Mouse (Mus musculus) common myeloid progenitor, adult 5-6 weeks (primary cell): ENCODE results near the gene Rprd1b. TPM values are rescaled to one million over a fixed set of nuclear protein-coding genes. Genes with fewer than 3 reads are reported as not detected.

Source experiments
- ATAC-seq: replicated peaks from 2 replicates; pipeline ENCODE4 v1.8.0; 2016; ENCODE audit warnings: low read depth, mild to moderate bottlenecking, moderate TSS enrichment, inconsistent platforms; ENCODE audit not compliant: poor library complexity, severe bottlenecking
- total RNA-seq: library from RNA; stranded (forward); fragments of 200-1000, 187-1606 nt; gene quantifications from 2 replicates; pipeline ENCODE4 v1.2.3, GENCODE M21; 2017

Gene Rprd1b
- total RNA-seq, 1 experiment from 2014 or later, result 35.6 TPM

DNA sequence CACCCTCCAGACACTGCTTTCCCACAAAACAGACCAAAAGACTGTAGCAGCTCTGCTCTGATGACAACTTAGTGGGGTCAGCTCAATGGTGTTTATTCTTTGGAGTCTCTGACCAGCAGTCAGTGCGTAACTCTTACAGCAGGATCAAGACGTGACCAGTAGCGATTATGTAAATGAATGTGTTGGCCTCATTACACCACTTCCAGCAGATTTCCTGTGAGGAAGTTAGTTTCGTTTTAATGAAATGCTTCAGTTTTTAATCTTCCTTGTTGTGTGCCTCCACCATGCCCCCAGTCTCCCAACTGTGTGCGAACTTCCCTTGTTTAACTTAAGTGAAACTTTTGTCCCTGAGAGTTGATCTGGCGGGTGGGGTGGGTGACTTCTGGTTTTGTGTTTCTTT is 48.4 kb downstream of the Rprd1b start:
- ATAC-seq, result peak; percentile 59

DNA sequence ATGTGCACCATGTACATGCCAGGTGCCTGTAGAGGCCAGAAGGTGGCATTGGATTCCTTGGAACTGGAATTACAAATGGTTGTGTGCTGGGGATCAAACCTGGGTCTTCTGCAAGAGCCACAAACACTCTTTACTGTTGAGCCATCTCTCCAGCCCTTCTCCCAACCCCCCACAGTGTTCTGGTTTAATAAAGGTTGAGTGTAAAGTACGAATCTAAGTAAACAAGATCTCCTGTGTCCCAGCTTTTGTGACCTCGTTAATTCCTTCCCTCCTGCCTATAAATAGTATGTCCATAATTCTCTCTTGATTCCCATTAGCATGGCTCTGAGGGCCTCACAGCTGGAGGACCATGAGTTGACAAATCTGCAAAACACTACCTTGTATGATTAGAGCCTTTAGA is 49.7 kb downstream of the Rprd1b start:
- ATAC-seq, result no peak

DNA sequence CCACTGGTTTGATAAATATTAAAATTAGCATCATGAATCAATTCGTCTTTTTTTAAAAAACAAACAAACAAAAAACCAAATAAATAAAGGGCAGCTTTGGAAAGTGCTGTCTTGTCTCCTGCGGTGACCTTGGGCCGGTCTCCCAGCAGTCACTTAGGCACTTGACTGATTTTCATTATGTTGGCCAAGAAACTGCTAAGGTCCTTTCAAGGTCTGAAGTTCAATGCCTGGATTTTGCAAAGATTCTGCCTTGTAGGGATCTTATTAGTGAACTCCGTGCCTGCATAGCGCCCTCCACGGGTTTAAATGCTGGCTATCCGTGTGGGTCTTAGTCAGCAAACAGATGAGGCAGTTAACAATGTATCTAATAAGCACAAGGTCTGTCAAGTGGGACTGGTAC is 50.7 kb downstream of the Rprd1b start:
- ATAC-seq, result no peak

DNA sequence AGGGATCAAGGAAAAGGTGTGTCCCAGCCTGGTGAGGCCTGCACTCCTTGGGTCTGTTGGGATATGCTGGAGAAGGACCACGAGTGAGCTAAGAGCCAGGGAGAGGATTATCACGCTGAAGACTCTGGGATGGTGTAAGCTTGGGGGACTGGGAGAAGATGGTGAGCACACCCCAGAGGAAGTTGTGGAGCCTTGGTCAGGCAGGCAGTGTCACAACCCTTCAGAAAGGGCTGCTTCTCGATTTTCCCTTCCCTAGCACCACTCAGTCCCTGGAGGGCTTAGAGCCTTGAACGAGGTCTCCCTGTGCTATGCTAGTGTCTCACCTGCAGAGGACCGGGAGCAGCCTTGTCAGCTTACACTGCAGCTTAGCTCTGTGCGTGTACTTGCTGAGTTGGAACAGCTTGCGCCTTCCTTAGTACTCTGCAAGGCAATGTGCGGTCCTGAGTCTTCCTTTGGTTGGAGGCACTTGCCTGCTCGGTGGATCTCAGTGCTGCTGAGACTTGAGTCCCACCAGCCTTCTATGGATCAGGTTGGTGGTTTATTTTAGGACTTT is 51.6 kb downstream of the Rprd1b start:
- ATAC-seq, result peak; percentile 42

DNA sequence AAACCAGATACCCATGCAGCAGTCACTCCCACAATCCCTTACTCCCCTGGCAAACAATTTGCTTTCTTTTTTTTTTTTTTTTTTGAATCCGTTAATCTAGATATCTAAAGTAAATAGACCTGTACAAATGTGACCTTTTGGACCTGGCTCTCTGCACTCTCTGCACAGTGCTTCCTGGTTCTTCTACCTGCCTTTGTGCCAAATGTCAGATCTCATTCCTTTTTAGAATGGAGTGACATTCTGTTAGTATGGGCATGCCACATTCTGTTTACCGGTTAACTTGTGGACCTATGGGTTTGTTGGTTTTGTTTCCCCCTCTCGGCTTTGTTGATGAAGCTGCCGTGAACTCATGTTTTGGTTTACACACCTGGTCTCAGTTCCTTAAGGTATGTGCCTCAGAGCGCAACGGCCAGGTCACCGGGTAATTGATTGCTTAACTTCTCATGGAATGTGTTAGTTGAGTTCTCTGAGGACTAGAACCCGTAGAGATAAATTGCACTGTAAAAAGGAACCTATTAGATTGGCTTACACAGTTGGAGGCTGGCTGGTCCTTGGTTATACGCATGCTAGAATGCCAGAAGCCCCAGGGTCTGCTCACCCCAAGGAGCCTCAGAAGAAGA is 52.4 kb downstream of the Rprd1b start:
- ATAC-seq, result no peak

DNA sequence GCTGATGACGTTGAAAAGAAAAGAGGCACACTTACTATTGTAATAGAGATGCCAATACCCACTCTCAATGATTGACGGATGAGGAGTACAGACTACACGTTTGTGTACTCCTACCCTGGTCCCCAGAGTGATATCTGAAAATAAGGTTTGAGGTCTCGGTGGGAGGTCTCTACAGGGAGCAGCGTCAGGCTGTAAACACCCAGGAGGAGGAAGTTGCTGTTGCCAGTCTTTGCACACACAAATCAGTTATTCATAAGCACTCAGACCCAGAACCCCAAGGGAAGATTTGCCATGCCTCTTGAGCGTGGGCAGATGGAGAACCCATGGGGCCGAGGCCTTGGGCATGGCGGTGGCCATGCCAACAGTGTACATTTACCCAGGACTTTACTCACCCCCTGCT is 56.2 kb downstream of the Rprd1b start:
- ATAC-seq, result no peak

DNA sequence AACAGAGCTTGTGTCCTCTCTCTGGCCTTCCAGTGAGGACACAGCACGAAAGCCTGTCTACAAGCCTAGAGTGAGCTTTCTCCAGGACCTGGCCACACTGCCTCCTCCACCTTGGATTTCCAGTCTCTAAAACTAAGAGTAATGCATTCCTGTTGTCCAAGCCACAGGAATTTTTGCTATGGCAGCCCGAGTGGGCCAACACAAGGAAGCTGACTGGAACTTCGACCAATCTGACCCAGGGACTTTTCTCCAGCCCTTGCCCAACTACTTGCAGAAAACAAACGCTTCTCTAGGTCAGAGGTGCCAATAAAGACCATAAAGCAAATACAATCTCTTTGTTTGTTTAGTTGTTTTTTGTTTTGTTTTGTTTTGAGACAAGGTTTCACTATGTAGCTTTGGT is 61.8 kb downstream of the Rprd1b start:
- ATAC-seq, result no peak

DNA sequence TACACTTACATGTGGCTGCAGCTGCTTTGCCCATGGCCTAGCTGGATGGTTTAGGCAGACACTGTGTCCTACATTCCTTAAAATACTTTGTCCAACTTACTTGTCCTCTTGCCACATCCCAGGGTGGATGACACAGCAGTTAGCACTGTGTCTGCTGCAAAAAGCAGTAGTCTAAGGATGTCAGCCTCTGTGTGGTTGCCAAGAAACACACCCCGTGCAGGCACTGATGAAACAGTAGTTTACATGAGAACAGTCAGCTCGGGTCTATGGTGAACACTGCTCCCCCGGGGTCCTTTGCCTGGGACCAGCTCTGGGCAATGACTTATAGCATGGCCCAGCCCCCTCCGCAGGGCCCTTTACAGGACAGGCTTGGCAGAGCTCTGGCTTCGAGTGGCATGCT is 65.0 kb downstream of the Rprd1b start:
- peak; percentile 36; the same call in 1 of the 2 replicates for ATAC-seq

DNA sequence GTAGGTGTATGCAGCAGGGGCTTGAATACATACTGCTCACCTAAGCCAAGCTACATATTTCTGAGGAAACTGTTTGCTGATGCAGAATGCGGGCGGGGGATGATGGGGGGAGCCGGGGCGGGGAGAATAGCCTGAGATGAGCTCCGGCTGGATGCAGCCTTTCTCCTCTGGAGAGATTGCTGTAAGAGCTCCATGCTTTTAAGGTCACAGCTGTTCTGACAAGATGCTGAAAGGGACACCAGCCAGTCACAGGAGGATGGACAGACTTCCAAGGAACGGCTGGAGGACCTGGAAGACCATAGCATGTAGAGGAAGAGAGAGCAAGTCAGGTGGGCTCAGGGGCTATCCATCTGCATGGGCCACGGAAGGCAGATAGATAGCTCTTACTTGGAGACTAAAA is 66.0 kb downstream of the Rprd1b start:
- no peak for ATAC-seq

DNA sequence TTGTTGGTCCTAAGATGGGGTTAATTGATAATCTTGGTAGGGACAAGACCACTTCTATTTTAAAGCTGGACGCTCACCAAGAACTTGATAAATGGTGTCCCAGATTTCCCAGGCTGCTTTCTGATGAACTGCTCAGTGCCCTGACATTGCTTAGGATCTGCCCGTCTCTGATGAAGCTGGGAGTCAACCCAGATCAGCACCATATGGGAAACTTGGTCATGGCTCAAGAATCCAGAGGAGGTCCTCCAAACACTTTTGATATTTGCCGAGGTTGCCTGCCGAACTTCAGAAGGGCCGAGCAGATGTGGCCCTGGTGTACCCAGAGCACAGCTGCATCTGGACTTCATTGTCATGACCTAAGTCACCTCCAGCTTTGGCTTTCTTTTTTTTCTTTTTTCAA is 66.5 kb downstream of the Rprd1b start:
- ATAC-seq, result no peak

DNA sequence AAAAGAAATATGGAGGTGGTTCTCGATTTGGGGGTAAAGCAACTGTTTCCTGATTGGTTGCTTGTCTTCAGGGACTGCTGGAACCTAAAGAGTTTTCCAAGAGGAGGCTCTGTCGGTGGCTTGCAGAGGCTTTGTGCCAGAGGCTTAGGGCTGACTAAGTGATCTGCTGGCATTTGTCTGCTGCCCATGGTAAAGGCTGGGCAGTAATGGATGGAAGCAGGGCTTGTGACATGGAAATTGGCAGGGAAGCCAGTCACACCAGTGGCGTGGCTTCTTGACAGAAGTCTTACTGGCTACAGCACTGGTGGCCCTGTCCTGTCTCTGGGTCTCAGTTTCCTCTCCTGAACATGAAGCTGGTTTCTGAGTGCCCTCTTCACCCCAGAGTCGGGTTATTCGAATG is 68.8 kb downstream of the Rprd1b start:
- no peak for ATAC-seq

DNA sequence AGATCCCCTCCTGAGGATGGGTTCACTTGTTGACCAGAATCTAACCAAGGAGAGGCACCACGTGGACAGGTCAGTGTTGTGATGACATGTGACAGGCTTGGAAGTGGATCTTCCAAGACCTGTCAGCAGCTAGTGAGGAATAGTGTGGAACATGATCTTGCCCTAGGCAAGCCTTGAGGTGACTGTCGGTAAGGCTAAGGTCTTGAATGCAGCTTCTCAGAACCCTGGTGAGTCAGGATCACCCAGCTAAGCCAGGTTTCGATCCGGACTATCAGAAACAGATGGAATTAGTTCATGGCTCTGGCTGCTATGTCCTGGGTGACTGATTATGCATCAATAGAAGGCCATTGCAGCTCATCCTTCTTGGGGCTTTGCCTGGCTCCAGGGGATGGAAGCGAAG is 70.4 kb downstream of the Rprd1b start:
- ATAC-seq, result no peak

DNA sequence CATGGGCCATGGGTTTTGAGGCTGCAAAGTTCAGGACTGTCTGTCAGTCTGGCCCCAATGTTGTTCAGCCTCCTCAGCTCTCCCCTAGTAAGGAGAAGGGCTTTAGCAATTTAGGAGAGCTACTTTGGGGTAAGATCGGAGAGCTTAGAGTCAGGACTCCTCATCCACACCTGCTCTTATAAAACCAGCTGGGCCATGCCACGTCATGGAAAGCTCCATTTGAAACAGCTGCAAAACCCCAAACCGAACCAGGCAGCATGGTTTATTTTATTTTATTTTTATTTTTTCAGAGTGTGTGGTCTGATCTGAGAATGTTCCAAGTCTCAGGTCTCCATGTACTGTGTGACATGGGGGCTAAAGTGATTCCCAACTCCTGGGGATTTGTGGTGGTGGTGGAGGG is 71.2 kb downstream of the Rprd1b start:
- ATAC-seq, result no peak

DNA sequence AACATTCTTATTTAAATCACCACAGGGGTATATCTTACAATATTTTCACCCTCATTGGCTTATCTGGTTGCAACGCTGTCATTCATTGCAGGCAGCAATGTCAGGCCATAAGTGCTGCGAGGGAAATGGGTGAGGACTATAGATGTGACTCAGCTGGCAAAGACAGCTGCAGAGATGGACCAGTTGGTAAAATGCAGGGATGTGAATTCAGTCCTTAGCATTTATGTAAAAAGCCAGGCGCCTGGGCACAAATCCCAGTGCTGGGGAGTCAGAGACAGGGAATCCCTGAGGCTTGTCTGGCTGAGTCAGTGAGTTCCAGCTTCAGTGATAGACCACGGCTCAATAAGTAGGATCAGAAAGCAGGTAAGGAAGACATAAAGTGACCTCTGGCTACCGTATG is 73.5 kb downstream of the Rprd1b start:
- ATAC-seq, result no peak

DNA sequence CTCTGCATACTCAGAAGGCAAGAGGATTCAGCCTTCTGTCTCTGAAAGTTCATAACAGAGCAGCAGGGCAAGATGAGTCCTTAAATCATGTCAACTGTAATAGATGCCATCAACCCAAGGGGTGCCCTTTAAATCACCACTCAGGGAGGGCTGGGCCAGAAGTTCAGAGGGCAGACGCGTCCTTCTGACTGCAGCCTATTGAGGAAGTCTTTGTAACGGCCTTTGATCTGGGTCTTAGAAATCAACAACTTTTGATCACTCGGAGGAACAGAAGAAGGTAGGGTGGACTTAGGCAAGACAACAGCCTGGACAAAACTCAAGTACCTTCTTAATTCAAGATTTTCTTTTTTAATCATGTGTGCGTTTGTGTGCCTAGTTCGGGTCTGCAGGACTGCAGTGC is 76.7 kb downstream of the Rprd1b start:
- ATAC-seq, result no peak

DNA sequence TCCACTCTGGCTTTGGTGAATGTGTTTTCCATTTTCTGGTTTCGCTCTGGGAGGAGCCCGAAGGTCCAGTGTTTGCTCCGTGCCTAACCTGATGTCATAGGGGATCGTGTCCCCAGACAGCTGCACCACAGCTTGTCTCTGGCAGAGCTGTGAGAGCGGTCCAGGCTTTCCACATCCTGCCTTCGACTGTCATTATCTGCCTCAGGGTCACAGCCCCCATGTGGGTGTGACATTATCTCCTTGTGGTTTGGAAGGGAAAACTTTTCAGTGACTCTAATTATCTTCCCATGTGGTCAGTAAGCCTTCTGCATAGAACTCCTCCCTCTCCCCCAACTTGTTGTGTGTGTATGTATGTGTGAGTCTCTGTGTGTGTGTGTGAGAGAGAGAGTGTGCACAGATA is 77.3 kb downstream of the Rprd1b start:
- peak; percentile 78 for ATAC-seq

DNA sequence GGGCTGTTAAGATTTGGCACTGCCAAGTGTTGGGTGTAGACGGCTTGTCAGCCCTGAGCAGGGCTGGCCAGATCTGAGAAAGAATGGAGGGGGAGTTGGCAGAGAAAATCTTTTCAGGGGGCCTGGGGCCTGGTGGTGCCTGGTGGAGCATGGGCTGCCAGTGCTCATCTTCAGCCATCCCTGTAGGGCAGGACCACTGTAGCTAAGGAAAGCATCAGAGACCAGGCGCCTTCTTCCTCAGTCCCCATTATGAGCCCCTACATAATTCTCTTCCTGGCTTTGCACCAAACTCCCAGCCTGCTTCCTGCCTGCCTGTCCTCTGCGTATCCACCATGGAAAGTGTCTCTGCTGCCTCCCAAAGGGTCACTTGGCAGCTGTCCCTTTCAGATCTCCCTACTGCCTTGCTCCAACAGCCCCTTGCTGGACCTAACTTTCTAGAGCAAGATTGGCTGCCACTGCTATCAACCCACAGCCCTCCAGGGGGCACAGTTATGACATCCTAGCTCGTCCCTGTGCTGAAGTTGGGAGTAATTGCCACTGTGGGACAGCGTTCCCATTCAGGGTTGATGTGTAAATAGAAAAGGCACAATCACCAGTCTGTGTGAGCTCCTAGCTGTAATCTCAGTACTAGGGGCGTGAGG is 78.8 kb downstream of the Rprd1b start:
- peak; percentile 70 for ATAC-seq

DNA sequence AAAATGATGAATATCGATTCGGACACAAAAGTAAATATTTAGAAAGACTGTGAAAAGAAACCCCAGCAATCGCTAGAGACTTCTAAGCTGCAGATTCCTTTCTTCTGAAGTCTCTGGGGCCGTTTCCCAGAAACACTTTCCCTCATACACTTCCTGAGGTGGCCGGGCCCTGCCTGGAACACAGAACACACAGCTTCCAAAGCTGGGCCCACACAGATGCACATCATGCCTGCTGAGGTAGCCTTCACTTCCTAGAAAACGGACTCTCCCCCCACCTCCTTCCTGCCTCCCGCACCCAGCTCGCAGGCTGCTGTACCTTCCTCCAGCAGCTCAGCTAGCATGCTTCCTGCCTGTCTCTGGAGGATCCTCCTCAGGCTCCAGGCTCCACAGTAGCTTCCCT is 81.2 kb downstream of the Rprd1b start:
- 0 out of 2 replicates have a peak, but pooled peaks have one; percentile 13 for ATAC-seq

DNA sequence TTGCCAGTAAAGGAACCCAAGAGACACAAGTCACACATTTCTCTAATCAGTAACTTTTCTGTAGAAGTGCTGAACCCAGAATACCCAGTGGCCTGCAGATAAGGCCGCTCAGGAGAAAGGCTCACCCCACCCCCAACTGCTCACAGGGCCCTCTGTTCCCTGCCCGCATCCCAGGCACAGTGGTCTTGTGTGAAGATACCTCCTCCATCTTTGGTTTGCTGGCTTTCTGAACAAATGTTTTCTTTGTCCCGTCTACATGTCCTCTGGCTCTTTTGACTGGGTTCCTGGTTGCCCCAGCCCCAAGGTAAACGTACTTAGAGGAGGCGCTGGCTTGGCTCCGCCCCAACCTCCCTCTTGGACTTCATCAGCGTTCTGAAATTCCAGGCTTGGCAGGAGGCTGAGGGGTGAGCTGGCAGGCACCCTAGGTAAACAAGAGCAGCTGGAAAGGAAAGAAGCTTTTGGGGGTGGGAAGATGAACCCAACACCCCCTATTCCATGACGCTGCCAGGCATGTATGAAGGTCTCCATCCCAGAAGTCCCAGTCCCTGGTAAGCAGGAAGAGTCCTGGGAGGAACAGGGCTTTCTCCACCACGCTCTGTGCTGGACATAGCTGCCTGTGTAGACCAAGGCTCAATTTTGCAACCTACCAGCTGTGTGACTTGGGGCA is 85.4 kb downstream of the Rprd1b start:
- no peak for ATAC-seq

DNA sequence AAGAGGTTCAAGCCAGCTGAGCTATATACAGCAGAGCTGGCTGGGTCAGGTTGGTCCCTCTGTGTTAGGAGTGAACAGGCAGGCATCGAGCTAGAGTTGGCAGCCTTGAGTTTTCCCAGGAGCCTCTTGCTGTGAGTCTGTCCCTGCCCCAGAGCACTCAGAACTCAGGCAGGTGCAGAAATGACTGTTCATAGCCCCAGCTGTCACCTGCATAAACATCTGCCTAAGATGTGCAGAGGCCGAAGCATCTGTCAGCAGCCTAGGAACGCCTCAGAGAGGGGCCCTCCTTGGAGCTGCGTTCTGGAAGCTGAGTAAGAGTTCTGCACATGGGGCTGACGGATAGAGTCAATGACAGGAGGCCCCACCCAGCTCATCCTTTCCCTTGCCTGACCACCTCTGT is 86.6 kb downstream of the Rprd1b start:
- ATAC-seq, result no peak

DNA sequence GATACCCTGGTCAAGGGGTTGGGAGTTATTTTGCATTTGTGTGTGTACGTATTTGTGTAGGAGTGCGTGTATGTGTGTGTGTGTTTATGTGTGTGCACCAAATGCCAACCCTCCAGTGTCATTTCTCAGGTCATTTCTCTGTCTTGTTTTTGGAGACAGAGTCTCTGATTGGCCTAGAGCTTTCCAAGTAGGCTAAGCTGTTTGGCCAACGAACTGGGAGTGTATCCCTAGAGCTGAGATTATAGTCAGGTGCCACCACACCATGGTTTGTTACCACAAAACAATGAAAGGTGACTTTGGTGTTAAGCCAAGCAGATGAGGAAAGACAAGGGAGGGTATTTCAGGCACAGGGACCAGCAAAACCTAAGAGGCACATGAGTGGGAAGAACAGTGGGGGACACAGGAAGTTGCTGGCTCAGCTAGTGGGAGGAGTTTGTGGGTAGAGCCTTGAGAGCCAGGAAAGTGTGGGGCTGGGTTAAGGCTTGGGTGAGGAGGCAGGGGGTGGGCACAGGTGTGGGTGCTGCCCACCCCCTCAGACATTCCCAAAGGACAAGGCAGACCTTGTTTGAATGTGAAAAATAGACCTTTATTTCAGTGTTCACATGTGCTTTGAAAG is 87.6 kb downstream of the Rprd1b start:
- peak; percentile 77 for ATAC-seq
